Mouse (Mus musculus) brain, adult 2 months (tissue): ENCODE data around the gene Suv39h1.
"Not testable (repeated sequence)": the region's sequence is repeated elsewhere in the genome, so short reads cannot be mapped to it uniquely, and the experiment has no call there.

ENCODE experiments used
- DNase-seq: peaks from one replicate; pipeline ENCODE4 v3.0.0; 2011; ENCODE audit warnings: low read depth, low spot score

The Suv39h1 gene

GRCm38 (mm10) chrX:8026811-8027210, 47.7 kb downstream of the Suv39h1 start:
- no peak for DNase-seq

DNA sequence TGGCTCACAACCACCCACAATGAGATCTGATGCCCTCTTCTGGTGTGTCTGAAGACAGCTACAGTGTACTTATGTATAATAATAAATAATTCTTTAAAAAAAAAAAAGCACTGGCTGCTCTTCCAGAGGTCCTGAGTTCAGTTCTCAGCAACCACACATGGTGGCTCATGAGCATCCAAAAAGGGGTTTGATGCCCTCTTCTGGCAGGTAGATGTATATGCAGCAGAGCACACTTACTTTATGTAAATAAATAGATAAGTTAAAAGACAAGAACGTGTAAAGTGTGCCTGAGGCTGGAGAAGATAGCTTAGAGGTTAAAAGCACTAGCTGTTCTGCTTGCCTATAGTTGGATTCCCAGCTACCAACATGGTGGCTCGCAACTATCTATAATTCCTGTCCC, 49.8 kb downstream of the Suv39h1 start:
- DNase-seq: no peak

DNA sequence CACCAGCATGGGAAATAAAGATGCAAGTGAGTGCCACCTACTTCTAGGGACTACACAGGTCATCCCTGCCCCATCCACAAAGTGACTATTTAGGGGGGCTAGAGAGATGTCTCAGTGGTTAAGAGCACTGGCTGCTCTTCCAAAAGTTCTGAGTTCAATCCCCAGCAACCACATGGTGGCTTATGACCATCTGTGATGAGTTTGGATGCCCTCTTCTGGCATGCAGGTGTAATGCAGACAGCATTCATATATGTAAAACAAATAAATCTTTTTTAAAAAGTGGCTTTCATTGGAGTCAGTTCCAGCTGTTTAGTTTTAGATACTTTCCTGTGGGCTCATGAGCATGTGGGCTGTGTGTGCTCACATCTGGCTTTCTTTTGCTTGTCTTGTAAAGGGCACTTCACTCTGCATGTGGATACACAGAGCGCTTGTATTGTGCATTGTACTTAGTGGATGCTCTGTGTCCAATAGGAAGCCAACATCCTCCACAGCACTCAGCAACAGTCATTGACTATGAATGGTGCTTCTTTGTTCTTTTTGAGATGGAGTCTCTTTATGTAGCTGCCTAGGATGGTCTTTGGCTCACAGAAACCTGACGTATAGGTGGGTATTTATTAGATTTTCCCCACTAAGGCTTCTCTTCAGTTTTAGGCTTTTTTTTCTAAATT, 54.3 kb downstream of the Suv39h1 start:
- peak; percentile 16 for DNase-seq

GRCm38 (mm10) chrX:8018286-8018685, 56.3 kb downstream of the Suv39h1 start, which contains the start of gene Glod5:
Glod5 (minus strand) TSS chrX:8018492.
- no peak for DNase-seq

- DNase-seq: peak; percentile 77
Observed at GRCm38 (mm10) chrX:8017142-8017541, 57.4 kb downstream of the Suv39h1 start.

GRCm38 (mm10) chrX:8015675-8016074, 58.9 kb downstream of the Suv39h1 start:
- not testable (repeated sequence) for DNase-seq

- no peak for DNase-seq
Observed at GRCm38 (mm10) chrX:8013569-8014314, 60.8 kb downstream of the Suv39h1 start.

GRCm38 (mm10) chrX:8013157-8013556, 61.4 kb downstream of the Suv39h1 start:
- DNase-seq: no peak
